Mouse (Mus musculus) urinary bladder, postnatal 36 days (tissue): Measurements from ENCODE around the gene Acvr1b.

Source experiments
- DNase-seq, 2 experiments: peaks; one replicate each; pipeline ENCODE4 v3.0.0; 2022; ENCODE audit warnings: low spot score in 2 of 2, mixed read lengths in 1 of 2

The Acvr1b gene

GRCm38 (mm10) chr15:101197497-101198179 is 23.8 kb downstream of the Acvr1b start:
- DNase-seq = peak in 1 of 2 experiments; percentile 55

- peak; percentile 63 to 64 for DNase-seq
Observed at GRCm38 (mm10) chr15:101198218-101198617, 24.4 kb downstream of the Acvr1b start.

GRCm38 (mm10) chr15:101198850-101199249 is 25.0 kb downstream of the Acvr1b start:
- no peak for DNase-seq

GRCm38 (mm10) chr15:101200777-101201295 is 27.0 kb downstream of the Acvr1b start:
- DNase-seq = no peak

- no peak for DNase-seq
Observed at GRCm38 (mm10) chr15:101201414-101201813, 27.5 kb downstream of the Acvr1b start.

GRCm38 (mm10) chr15:101203673-101204072 is 29.8 kb downstream of the Acvr1b start:
- no peak for DNase-seq

GRCm38 (mm10) chr15:101204781-101205180 is 30.9 kb downstream of the Acvr1b start:
- DNase-seq = no peak

GRCm38 (mm10) chr15:101210228-101210627 is 36.4 kb downstream of the Acvr1b start:
- no peak for DNase-seq

GRCm38 (mm10) chr15:101210998-101211613 is 37.2 kb downstream of the Acvr1b start:
- no peak for DNase-seq

- no peak for DNase-seq
Observed at GRCm38 (mm10) chr15:101212435-101212834, 38.6 kb downstream of the Acvr1b start.

GRCm38 (mm10) chr15:101215136-101215535 is 41.3 kb downstream of the Acvr1b start:
- DNase-seq = no peak

GRCm38 (mm10) chr15:101216036-101216435 is 42.2 kb downstream of the Acvr1b start:
- DNase-seq = no peak

GRCm38 (mm10) chr15:101220905-101221297 is 47.0 kb downstream of the Acvr1b start:
- no peak for DNase-seq

GRCm38 (mm10) chr15:101221298-101222104 is 47.6 kb downstream of the Acvr1b start:
- peak; percentile 82 to 89 for DNase-seq

GRCm38 (mm10) chr15:101222897-101223482 is 49.1 kb downstream of the Acvr1b start:
- no peak for DNase-seq

- DNase-seq = no peak
Observed at GRCm38 (mm10) chr15:101223596-101223995, 49.7 kb downstream of the Acvr1b start.

- DNase-seq = peak; percentile 85 to 89
Observed at GRCm38 (mm10) chr15:101224006-101224906, 50.4 kb downstream of the Acvr1b start, which contains the start of gene Grasp. Gene Grasp, plus strand, starts transcription at chr15:101224188.

- no peak for DNase-seq
Observed at GRCm38 (mm10) chr15:101224977-101225376, 51.1 kb downstream of the Acvr1b start.

GRCm38 (mm10) chr15:101227971-101228370 is 54.1 kb downstream of the Acvr1b start:
- DNase-seq = peak in 1 of 2 experiments; percentile 49

GRCm38 (mm10) chr15:101228866-101229590 is 55.2 kb downstream of the Acvr1b start:
- DNase-seq = peak in 1 of 2 experiments; percentile 47
